Mouse (Mus musculus): ENCODE data around the gene Gm4131. TPM values are rescaled to one million over a fixed set of nuclear protein-coding genes. Genes with fewer than 3 reads are reported as not detected.

The Gm4131 gene
- polyA plus RNA-seq, 1 experiment from 2014 or later = not detected

DNA sequence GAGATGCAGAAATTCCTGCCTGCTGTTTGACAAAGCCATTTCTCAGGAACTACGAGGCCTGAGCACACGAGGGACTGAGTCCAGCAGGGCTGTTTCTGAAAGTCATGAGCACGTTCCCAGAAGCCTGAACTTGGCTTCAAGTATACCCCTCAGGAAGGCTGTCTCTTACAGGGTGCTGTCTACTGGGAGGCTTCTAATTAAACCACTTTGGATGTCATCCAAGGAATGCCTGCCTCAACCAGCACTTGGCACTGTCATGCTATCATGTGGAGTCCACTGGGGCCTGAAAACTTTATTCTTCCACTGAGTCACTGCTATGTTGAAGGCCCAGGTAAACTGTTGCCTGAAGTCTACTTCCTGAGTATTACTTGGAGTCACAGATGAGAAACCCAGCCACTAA lies 112.6 kb downstream of the Gm4131 start:
- H3K4me1 ChIP-seq (ENCODE audit: insufficient read depth) = 0 out of 2 replicates have a peak, but pooled peaks cover 9% of the 10 kb centered on the region
- no peaks in the 10 kb centered on the region for H3K27me3 ChIP-seq (ENCODE audit: insufficient read depth, low read length)
- peak overlapping the region; percentile 69; the same call in 1 of the 2 replicates for H3K27ac ChIP-seq (ENCODE audit: low read depth)
- DNase-seq = peak; percentile 33
- 38% methylated on average over 3 of the region's 3 CpGs for WGBS
- no peaks in the 10 kb centered on the region for H3K36me3 ChIP-seq (ENCODE audit: insufficient read depth)
- TF ChIP-seq CTCF (IDR thresholded peaks at IDR 0.05; ENCODE audit: low read depth) = no peak
- H3K4me3 ChIP-seq (ENCODE audit: low read depth, low read length) = no peak overlapping the region
- no peak for ATAC-seq (ENCODE audit: insufficient read depth)
- H3K9ac ChIP-seq = no peak overlapping the region
- no peaks in the 10 kb centered on the region for H3K9me3 ChIP-seq (ENCODE audit: low read depth, low read length)
- no peak overlapping the region for H3K4me2 ChIP-seq

DNA sequence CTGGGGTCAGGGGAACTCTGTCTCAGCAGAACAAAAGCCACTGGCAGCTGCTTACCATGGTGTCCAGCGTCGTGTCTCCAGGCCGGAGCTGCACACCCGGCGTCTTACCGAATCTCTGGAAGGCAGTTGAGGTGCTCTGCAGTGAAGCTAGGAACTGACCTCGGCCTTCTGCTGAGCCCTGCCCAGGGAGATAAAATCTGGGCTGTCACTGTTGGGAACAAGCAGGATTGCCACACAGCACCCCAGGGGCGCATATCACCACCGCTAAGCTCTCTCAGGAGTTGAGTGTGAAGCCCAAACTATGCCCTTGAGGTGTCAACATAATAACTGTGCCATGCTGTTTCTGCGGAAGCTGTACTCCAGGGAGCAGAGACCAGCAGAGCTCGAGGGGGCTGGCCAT lies 113.4 kb downstream of the Gm4131 start:
- ATAC-seq (ENCODE audit: insufficient read depth) (no peak), DNase-seq (peak; percentile 7)
- H3K9ac ChIP-seq = no peak overlapping the region
- no peak overlapping the region for H3K27ac ChIP-seq (ENCODE audit: low read depth)
- TF ChIP-seq CTCF (IDR thresholded peaks at IDR 0.05; ENCODE audit: low read depth) = no peak
- no peaks in the 10 kb centered on the region for H3K36me3 ChIP-seq (ENCODE audit: insufficient read depth)
- 70% methylated on average over 11 of the region's 11 CpGs for WGBS
- H3K27me3 ChIP-seq (ENCODE audit: insufficient read depth, low read length) = no peaks in the 10 kb centered on the region
- no peak overlapping the region for H3K4me2 ChIP-seq
- H3K4me1 ChIP-seq (ENCODE audit: insufficient read depth) = 0 out of 2 replicates have a peak, but pooled peaks cover 9% of the 10 kb centered on the region
- H3K4me3 ChIP-seq (ENCODE audit: low read depth, low read length) = no peak overlapping the region
- no peaks in the 10 kb centered on the region for H3K9me3 ChIP-seq (ENCODE audit: low read depth, low read length)

DNA sequence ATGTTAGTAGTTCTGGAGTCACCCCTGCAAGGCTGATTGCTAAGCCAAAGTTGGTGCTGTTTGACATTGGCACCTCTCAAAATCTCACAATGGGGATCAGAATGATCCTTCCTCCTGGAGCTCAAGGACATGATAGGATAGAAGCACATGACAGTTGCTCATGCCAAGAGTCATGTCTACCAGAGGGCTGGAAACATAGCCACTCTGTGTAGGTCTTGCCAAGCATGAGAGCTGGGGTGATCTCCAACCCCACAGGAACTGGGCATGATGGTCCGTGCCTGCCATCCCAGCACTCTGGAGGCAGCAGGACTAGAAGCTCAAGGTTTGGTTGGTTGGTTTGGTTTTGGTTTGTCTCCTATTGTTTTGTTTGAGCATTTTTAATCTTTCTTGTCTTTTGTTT lies 116.0 kb downstream of the Gm4131 start:
- H3K27ac ChIP-seq (ENCODE audit: low read depth) = no peak overlapping the region
- H3K36me3 ChIP-seq (ENCODE audit: insufficient read depth) = no peaks in the 10 kb centered on the region
- no peak overlapping the region for H3K4me2 ChIP-seq
- H3K4me1 ChIP-seq (ENCODE audit: insufficient read depth) = 0 out of 2 replicates have a peak, but pooled peaks cover 5% of the 10 kb centered on the region
- no peaks in the 10 kb centered on the region for H3K27me3 ChIP-seq (ENCODE audit: insufficient read depth, low read length)
- no peak for TF ChIP-seq CTCF (IDR thresholded peaks at IDR 0.05; ENCODE audit: low read depth)
- no peak overlapping the region for H3K4me3 ChIP-seq (ENCODE audit: low read depth, low read length)
- H3K9me3 ChIP-seq (ENCODE audit: low read depth, low read length) = no peaks in the 10 kb centered on the region
- ATAC-seq (ENCODE audit: insufficient read depth) = no peak
- 85% methylated on average over 1 of the region's 1 CpGs for WGBS
- no peak for DNase-seq
- H3K9ac ChIP-seq = no peak overlapping the region

GRCm38 (mm10) chr14:62447214-62447548 lies 119.5 kb downstream of the Gm4131 start:
- Histone ChIP-seq H3K27ac (ENCODE audit: low read depth) (no peak overlapping the region), H3K9me3 (ENCODE audit: low read depth, low read length) (no peaks in the 10 kb centered on the region), H3K36me3 (ENCODE audit: insufficient read depth) (no peaks in the 10 kb centered on the region), H3K4me1 (ENCODE audit: insufficient read depth) (no peaks in the 10 kb centered on the region), H3K4me2 (no peak overlapping the region), H3K4me3 (ENCODE audit: low read depth, low read length) (no peak overlapping the region), H3K27me3 (ENCODE audit: insufficient read depth, low read length) (no peaks in the 10 kb centered on the region), H3K9ac (no peak overlapping the region)
- DNase-seq (peak; percentile 90), ATAC-seq (ENCODE audit: insufficient read depth) (peak; percentile 86)
- no peak for TF ChIP-seq CTCF (IDR thresholded peaks at IDR 0.05; ENCODE audit: low read depth)
- 43% methylated on average over 3 of the region's 3 CpGs for WGBS

- no peak for DNase-seq
- H3K4me2 ChIP-seq = no peak overlapping the region
- no peak for TF ChIP-seq CTCF (IDR thresholded peaks at IDR 0.05; ENCODE audit: low read depth)
These were observed 120.1 kb downstream of the Gm4131 start for GRCm38 (mm10) chr14:62446385-62447213.

GRCm38 (mm10) chr14:62443840-62444430 lies 122.8 kb downstream of the Gm4131 start:
- H3K4me2 ChIP-seq = no peak overlapping the region
- 42% methylated on average over 6 of the region's 6 CpGs for WGBS
- peak; percentile 68 for DNase-seq
- H3K4me1 ChIP-seq (ENCODE audit: insufficient read depth) = no peaks in the 10 kb centered on the region
- TF ChIP-seq CTCF (IDR thresholded peaks at IDR 0.05; ENCODE audit: low read depth) = no peak
- no peak overlapping the region for H3K4me3 ChIP-seq (ENCODE audit: low read depth, low read length)
- H3K27ac ChIP-seq (ENCODE audit: low read depth) = no peak overlapping the region
- no peak for ATAC-seq (ENCODE audit: insufficient read depth)
- H3K9ac ChIP-seq = no peak overlapping the region
- H3K27me3 ChIP-seq (ENCODE audit: insufficient read depth, low read length) = no peaks in the 10 kb centered on the region
- H3K36me3 ChIP-seq (ENCODE audit: insufficient read depth) = no peaks in the 10 kb centered on the region
- no peaks in the 10 kb centered on the region for H3K9me3 ChIP-seq (ENCODE audit: low read depth, low read length)

More at GRCm38 (mm10) chr14:62446385-62447213, 120.1 kb downstream of the Gm4131 start:
- WGBS = 67% methylated on average over 7 of the region's 7 CpGs
- H3K9me3 ChIP-seq (ENCODE audit: low read depth, low read length) = no peaks in the 10 kb centered on the region
- H3K9ac ChIP-seq = no peak overlapping the region
- no peak overlapping the region for H3K27ac ChIP-seq (ENCODE audit: low read depth)
- H3K36me3 ChIP-seq (ENCODE audit: insufficient read depth) = no peaks in the 10 kb centered on the region
- no peak overlapping the region for H3K4me3 ChIP-seq (ENCODE audit: low read depth, low read length)
- peak; percentile 20; the same call in 1 of the 2 replicates for ATAC-seq (ENCODE audit: insufficient read depth)
- no peaks in the 10 kb centered on the region for H3K4me1 ChIP-seq (ENCODE audit: insufficient read depth)
- no peaks in the 10 kb centered on the region for H3K27me3 ChIP-seq (ENCODE audit: insufficient read depth, low read length)

GRCm38 (mm10) chr14:62442971-62443370 lies 123.8 kb downstream of the Gm4131 start:
- Histone ChIP-seq H3K27me3 (ENCODE audit: insufficient read depth, low read length) (no peaks in the 10 kb centered on the region), H3K36me3 (ENCODE audit: insufficient read depth) (no peaks in the 10 kb centered on the region), H3K9ac (no peak overlapping the region), H3K4me1 (ENCODE audit: insufficient read depth) (no peaks in the 10 kb centered on the region), H3K4me3 (ENCODE audit: low read depth, low read length) (no peak overlapping the region), H3K4me2 (no peak overlapping the region), H3K27ac (ENCODE audit: low read depth) (no peak overlapping the region), H3K9me3 (ENCODE audit: low read depth, low read length) (no peaks in the 10 kb centered on the region)
- WGBS = 43% methylated on average over 1 of the region's 1 CpGs
- DNase-seq = peak; percentile 17
- no peak for TF ChIP-seq CTCF (IDR thresholded peaks at IDR 0.05; ENCODE audit: low read depth)
- no peak for ATAC-seq (ENCODE audit: insufficient read depth)
